Mouse (Mus musculus) hindbrain, embryonic 12.5 days (tissue): ENCODE results near the gene Rccd1. TPM values are rescaled to one million over a fixed set of nuclear protein-coding genes. Genes with fewer than 3 reads are reported as not detected.

ENCODE experiments used
- ATAC-seq: fragments of 200-750 bp; cut with Nextera tagmentation; 2 replicates; pipeline ENCODE4 v1.8.0; 2017; ENCODE audit warnings: moderate TSS enrichment; ENCODE audit not compliant: low FRiP score
- H3K27ac ChIP-seq: fragments of 300-500 bp; sonication (generic); 2 replicates; pipeline ENCODE4 v1.5.1; 2016; ENCODE audit warnings: mild to moderate bottlenecking
- H3K27me3 ChIP-seq: fragments of 300-500 bp; sonication (generic); 2 replicates; pipeline ENCODE4 v1.6.1; 2016; ENCODE audit warnings: mild to moderate bottlenecking
- H3K36me3 ChIP-seq: fragments of 300-500 bp; sonication (generic); 2 replicates; pipeline ENCODE4 v1.6.1; 2016; ENCODE audit warnings: mild to moderate bottlenecking
- H3K4me1 ChIP-seq: fragments of 300-500 bp; sonication (generic); 2 replicates; pipeline ENCODE4 v1.6.1; 2016
- H3K4me2 ChIP-seq: fragments of 300-500 bp; sonication (generic); replicated peaks from 2 replicates; pipeline ENCODE4 v1.6.1; 2016; ENCODE audit warnings: mild to moderate bottlenecking
- H3K4me3 ChIP-seq: fragments of 300-500 bp; sonication (generic); 2 replicates; pipeline ENCODE4 v1.5.1; 2016; ENCODE audit warnings: mild to moderate bottlenecking
- H3K9ac ChIP-seq: fragments of 300-500 bp; sonication (generic); 2 replicates; pipeline ENCODE4 v1.6.1; 2016; ENCODE audit warnings: mild to moderate bottlenecking, moderate library complexity
- H3K9me3 ChIP-seq: fragments of 300-500 bp; sonication (generic); replicated peaks from 2 replicates; pipeline ENCODE4 v1.6.1; 2016; ENCODE audit warnings: mild to moderate bottlenecking
- WGBS: fragments of 180-500 bp; shearing (Covaris S2); methylation state at CpG from one replicate; pipeline ENCODE4 v1.1.7; 2016; 5-methylcytosine and 5-hydroxymethylcytosine counted together
- polyA plus RNA-seq: library from polyadenylated mRNA; unstranded; fragments of >200 nt; fragmentation: Nextera tagmentation; extraction: Ambion mirVana; gene quantifications from 2 replicates; pipeline ENCODE4 v1.2.1, GENCODE M21; 2016

Rccd1 gene
- polyA plus RNA-seq, 1 experiment from 2014 or later = 14.1 TPM

DNA sequence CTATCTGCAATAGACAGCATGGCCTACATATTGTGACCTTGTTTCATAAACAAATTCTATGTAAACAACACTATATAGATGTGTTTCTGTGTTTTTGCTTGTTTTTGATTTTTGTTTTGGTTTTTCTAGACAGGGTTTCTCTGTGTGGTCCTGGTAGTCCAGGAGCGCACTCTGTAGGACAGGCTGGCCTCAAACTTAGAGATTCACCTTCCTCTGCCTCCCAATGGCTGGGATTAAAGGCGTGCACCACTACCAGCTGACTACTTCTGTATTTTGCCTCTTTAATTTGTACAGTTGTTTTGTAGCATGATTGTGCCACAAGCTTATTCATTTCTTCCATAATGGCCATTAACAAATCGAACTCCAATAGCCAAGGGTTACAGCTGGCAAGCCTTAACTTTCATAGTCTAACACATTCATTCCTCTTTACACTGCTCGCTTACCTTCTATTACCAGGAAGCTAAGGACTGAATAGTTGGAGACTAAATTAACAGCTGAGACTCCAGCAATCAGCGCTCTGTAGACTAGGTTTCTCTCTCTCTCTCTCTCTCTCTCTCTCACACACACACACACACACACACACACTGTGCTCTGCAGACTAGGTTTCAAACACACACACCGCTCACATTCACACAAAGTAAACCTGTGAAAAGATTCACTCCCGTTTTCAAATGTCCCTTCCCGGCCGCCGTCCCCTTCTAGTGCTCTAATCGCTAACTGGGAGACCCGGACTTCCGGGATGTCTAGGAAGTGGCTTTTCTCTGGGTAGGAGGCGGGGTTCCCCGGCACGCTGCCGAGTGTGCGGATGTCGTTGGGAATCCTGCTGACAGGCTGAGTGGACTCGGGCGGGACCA lies 55.1 kb downstream of the Rccd1 start, which contains the start of gene Vps33b:
Gene Vps33b (plus strand): TSS at position 753 of the 854 bp plus-strand sequence.
- H3K27ac ChIP-seq = peak within 1 kb of the TSS; percentile 75
- peaks cover 7% of the 10 kb centered on the region; the same call in 1 of the 2 replicates for H3K9me3 ChIP-seq
- H3K4me2 ChIP-seq = peak within 1 kb of the TSS; percentile 96
- peak; percentile 89 for ATAC-seq
- H3K4me1 ChIP-seq = peaks cover 21% of the 10 kb centered on the region
- WGBS = 4% methylated on average over 21 of the region's 21 CpGs
- H3K9ac ChIP-seq = peak within 1 kb of the TSS; percentile 84
- H3K4me3 ChIP-seq = peak within 1 kb of the TSS; percentile 86
- peaks cover 52% of the 10 kb centered on the region for H3K36me3 ChIP-seq
- no peaks in the 10 kb centered on the region for H3K27me3 ChIP-seq

DNA sequence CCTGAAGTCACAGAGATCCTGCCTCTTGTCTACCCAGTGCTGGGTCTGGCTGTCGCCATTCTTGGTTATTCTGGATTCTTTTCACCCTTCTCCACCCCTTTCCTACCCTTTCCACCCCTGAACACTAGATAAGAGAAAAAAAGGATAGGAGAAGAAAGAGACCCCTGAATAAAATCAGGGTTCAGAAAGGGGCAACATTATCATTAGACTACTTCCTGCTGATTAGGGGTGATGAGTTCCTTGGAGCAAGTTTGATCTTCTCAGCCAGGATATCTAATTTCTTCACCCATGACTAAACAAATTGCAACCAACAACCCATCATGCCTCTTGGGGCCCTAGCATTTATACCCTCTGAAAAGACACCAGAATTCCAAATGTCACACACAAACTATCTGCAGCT lies 56.5 kb downstream of the Rccd1 start:
- Histone ChIP-seq H3K4me1 (peaks cover 21% of the 10 kb centered on the region), H3K27me3 (no peaks in the 10 kb centered on the region), H3K9me3 (no peaks in the 10 kb centered on the region), H3K4me3 (no peak overlapping the region), H3K36me3 (peaks cover 42% of the 10 kb centered on the region), H3K27ac (no peak overlapping the region), H3K9ac (no peak overlapping the region), H3K4me2 (no peak overlapping the region)
- no peak for ATAC-seq
- WGBS = 75% methylated on average over 1 of the region's 1 CpGs

DNA sequence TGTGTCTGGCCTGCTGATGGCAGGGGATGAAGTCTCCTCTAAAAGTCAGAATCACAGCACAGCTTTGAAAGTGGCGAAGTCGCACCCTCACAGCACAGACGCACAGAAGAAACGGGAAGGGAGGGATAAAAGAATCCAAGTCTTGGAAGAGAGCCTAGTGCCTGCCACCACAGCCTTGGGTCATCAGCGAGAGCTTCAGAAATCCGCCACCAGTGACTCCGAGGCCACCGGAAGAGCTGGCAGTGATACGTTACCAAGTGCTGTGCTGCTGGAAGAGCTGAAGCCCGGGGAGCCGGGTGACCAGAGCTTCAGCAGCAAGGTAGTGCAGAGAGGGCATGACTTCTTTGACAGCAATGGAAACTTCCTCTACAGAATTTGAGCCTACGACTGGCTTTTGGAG lies 59.6 kb downstream of the Rccd1 start:
- WGBS = 96% methylated on average over 12 of the region's 12 CpGs
- no peak overlapping the region for H3K9ac ChIP-seq
- H3K4me3 ChIP-seq = no peak overlapping the region
- ATAC-seq = no peak
- H3K27me3 ChIP-seq = peaks cover 3% of the 10 kb centered on the region; the same call in 1 of the 2 replicates
- no peaks in the 10 kb centered on the region for H3K9me3 ChIP-seq
- no peak overlapping the region for H3K4me2 ChIP-seq
- H3K4me1 ChIP-seq = peaks cover 22% of the 10 kb centered on the region
- peaks cover 33% of the 10 kb centered on the region for H3K36me3 ChIP-seq
- no peak overlapping the region for H3K27ac ChIP-seq

DNA sequence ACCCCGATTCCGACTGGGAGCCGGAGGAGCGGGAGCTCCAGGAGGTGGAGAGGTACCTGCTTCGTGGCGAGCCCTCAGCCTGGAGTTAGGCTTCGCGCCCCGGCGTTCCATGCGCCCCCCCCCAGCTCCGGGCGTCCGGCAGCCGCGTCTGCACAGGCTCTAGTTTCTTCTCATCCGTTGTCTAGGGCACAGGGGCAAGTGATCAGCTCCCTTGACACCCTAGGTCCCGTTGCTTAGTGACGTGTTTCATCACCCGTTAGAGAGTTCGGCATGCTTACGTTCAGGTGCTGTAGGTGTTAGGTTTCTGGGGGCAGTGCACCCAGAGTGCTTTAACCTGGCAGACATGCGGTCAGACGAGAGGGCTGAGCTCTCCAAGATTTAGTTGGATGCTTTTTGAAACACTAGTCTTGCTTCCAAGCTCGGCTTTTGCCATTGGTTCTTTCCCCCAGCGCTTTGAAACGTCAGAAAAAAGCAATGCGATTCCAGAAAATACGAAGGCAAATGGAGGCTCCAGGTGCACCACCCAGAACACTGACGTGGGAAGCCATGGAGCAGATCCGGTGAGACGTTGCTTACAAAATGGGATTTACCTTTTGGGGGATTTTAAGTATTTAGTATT lies 62.8 kb downstream of the Rccd1 start:
- ATAC-seq = peak; percentile 33
- H3K4me3 ChIP-seq = peak overlapping the region; percentile 89
- 2% methylated on average over 32 of the region's 32 CpGs for WGBS

DNA sequence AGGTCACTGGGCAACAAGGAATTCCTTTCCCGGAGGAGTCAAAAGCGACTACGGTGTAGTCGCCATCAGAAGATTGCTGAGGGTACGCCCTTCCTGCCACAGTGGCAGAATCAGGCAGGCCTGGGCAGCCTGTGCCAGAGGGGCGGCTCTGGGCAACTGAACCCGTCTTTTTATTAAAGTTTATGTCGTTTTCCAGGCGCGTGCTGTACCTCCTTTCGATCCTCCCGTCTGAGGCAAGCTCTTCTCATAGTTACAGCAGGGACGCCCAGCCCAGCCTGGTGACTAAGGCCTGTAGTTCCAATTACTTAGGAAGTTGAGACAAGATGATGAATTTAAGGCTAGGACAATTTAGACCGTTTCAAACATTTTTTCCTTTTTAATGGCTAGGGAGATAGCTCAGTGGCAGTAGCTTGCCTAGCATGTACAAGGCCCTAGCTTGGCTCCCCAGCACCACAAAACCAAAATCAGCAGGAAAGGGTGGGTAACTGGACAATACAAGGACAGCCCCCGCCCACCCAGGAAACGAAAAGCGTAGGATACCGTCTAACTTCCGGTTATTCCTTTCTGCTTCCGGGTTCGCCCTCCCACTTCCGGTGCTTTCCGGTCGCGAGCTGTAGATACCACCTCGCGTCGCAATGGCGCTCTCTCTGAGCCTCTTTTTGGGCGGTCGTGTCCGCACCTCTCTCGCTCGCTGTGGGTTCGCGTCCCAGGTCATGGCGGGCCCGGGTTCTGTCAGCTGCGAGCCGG lies 63.5 kb downstream of the Rccd1 start, which contains the start of gene Ngrn:
Gene Ngrn (plus strand): TSS at position 591 of the 747 bp plus-strand sequence.
- H3K4me3 ChIP-seq = peak within 1 kb of the TSS; percentile 89
- peak within 1 kb of the TSS; percentile 78 for H3K9ac ChIP-seq
- peak within 1 kb of the TSS; percentile 87 for H3K4me2 ChIP-seq
- peaks cover 33% of the 10 kb centered on the region for H3K27me3 ChIP-seq
- H3K9me3 ChIP-seq = no peaks in the 10 kb centered on the region
- peak within 1 kb of the TSS; percentile 78 for H3K27ac ChIP-seq
- ATAC-seq = peak; percentile 88
- H3K36me3 ChIP-seq = peaks cover 20% of the 10 kb centered on the region
- peaks cover 13% of the 10 kb centered on the region for H3K4me1 ChIP-seq
- WGBS = 24% methylated on average over 40 of the region's 40 CpGs

More for the DNA sequence above, 62.8 kb downstream of the Rccd1 start:
- Histone ChIP-seq H3K4me2 (peak overlapping the region; percentile 87), H3K4me1 (peaks cover 13% of the 10 kb centered on the region), H3K9ac (peak overlapping the region; percentile 78), H3K36me3 (peaks cover 26% of the 10 kb centered on the region), H3K27me3 (peaks cover 33% of the 10 kb centered on the region), H3K27ac (peak overlapping the region; percentile 78), H3K9me3 (no peaks in the 10 kb centered on the region)

DNA sequence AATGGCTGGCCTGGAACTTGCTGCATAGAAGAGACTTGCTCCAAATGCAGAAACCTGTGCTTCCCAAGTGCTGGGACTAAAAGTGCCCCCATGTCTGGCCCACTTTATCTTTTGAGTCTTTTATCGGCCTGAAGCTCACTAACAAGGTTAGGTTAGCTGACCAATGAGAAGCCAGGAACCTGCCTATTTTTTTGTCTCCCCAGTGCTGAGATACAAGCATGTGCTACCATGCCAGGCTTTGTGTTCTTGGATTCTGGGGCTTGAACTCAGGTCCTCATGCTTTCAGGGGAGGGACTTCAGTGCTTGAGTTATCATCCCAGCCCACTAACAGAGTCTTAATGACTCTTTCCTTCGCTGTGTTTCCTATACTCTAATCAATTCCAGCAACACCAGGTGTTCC lies 66.5 kb downstream of the Rccd1 start:
- H3K4me1 ChIP-seq = peaks cover 13% of the 10 kb centered on the region
- ATAC-seq = no peak
- no peak overlapping the region for H3K4me3 ChIP-seq
- H3K9me3 ChIP-seq = no peaks in the 10 kb centered on the region
- 67% methylated on average over 2 of the region's 2 CpGs for WGBS
- H3K36me3 ChIP-seq = no peaks in the 10 kb centered on the region
- peaks cover 44% of the 10 kb centered on the region for H3K27me3 ChIP-seq
- no peak overlapping the region for H3K4me2 ChIP-seq
- H3K27ac ChIP-seq = no peak overlapping the region
- H3K9ac ChIP-seq = no peak overlapping the region

DNA sequence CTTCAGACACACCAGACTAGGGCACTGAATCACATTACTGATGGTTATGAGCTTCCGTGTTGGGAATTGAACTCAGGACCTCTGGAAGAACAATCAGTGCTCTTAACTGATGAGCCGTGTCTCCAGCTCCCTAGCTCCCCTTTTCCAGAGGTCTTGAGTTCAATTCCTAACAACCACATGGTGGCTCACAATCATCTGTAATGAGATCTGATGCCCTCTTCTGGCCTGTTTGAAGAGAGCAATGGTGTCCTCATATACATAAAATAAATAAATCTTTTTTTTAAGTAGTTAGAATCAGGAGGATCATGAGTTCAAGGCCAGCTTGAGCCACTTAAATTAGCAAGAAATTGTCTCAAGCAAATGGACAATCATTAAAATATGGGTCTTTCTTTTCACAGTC lies 68.3 kb downstream of the Rccd1 start:
- H3K27ac ChIP-seq = no peak overlapping the region
- no peaks in the 10 kb centered on the region for H3K9me3 ChIP-seq
- no peak overlapping the region for H3K4me3 ChIP-seq
- peaks cover 4% of the 10 kb centered on the region; the same call in 1 of the 2 replicates for H3K4me1 ChIP-seq
- no peak for ATAC-seq
- no peak overlapping the region for H3K4me2 ChIP-seq
- peaks cover 50% of the 10 kb centered on the region for H3K27me3 ChIP-seq
- no peak overlapping the region for H3K9ac ChIP-seq
- WGBS = 71% methylated on average over 2 of the region's 2 CpGs
- no peaks in the 10 kb centered on the region for H3K36me3 ChIP-seq

DNA sequence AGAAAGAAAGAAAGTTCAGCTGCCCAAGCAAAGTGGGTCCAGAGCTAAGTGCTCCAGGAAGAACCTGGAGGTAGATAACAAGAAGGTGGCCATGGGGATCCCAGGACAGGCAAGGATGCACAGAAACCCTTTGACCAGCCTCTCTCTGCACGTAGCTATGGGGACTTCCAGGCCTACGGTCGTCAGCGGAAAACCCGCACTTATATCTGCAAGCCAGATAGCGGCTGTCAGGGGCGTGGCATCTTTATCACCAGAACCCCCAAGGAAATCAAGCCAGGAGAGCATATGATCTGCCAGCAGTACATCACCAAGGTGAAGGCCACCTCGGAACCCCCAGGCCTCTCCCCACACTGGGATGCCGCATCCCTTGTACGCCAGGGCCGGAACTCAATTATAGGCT lies 71.4 kb downstream of the Rccd1 start:
- no peak overlapping the region for H3K9ac ChIP-seq
- no peak overlapping the region for H3K27ac ChIP-seq
- ATAC-seq = no peak
- WGBS = 87% methylated on average over 11 of the region's 11 CpGs
- no peaks in the 10 kb centered on the region for H3K4me1 ChIP-seq
- H3K4me2 ChIP-seq = no peak overlapping the region
- H3K36me3 ChIP-seq = no peaks in the 10 kb centered on the region
- H3K9me3 ChIP-seq = no peaks in the 10 kb centered on the region
- H3K27me3 ChIP-seq = peaks cover 30% of the 10 kb centered on the region
- H3K4me3 ChIP-seq = no peak overlapping the region

DNA sequence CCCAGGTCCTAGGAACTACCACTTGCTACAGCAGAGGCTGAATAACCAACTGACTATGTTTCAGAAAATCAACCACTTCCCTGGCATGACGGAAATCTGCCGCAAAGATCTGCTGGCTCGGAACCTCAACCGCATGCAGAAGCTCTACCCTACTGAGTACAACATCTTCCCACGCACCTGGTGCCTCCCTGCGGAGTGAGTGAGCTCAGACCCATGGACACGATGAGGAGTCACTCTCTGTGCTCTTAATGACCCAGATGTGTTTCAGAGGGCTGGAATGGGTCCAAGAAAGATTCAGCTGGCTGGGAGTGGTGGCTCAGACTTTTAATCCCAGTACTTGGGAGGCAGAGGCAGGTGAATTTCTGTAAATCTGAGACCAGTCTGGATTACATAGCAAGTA lies 71.8 kb downstream of the Rccd1 start:
- no peak for ATAC-seq
- 78% methylated on average over 7 of the region's 7 CpGs for WGBS

DNA sequence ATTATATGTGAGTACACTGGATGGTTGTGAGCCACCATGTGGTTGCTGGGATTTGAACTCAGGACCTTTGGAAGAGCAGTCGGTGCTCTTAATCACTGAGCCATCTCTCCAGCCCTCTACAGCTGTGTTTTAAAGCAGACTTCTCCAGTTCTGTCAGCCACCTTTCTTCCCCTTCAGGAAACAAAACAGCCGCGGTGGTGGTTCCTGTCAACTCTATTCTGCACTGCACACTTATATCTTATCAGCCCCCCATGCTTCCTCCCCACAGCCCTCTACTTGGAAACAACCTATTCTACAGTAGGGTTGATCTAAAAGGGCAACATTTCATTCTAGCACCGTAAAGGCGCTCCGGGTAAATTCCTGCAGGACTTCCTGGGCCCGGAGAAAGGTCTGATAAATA lies 77.4 kb downstream of the Rccd1 start:
- peaks cover 6% of the 10 kb centered on the region for H3K27me3 ChIP-seq
- peak overlapping the region; percentile 45 for H3K4me3 ChIP-seq
- 69% methylated on average over 7 of the region's 7 CpGs for WGBS
- no peaks in the 10 kb centered on the region for H3K9me3 ChIP-seq
- H3K4me2 ChIP-seq = peak overlapping the region; percentile 55
- no peaks in the 10 kb centered on the region for H3K4me1 ChIP-seq
- no peaks in the 10 kb centered on the region for H3K36me3 ChIP-seq
- H3K27ac ChIP-seq = peak overlapping the region; percentile 84; the same call in 1 of the 2 replicates
- no peak overlapping the region for H3K9ac ChIP-seq
- no peak for ATAC-seq

More for the DNA sequence above, 71.8 kb downstream of the Rccd1 start:
- H3K9me3 ChIP-seq = no peaks in the 10 kb centered on the region
- no peaks in the 10 kb centered on the region for H3K4me1 ChIP-seq
- no peaks in the 10 kb centered on the region for H3K36me3 ChIP-seq
- H3K9ac ChIP-seq = no peak overlapping the region
- peaks cover 26% of the 10 kb centered on the region for H3K27me3 ChIP-seq
- H3K4me3 ChIP-seq = no peak overlapping the region
- no peak overlapping the region for H3K4me2 ChIP-seq
- H3K27ac ChIP-seq = no peak overlapping the region

DNA sequence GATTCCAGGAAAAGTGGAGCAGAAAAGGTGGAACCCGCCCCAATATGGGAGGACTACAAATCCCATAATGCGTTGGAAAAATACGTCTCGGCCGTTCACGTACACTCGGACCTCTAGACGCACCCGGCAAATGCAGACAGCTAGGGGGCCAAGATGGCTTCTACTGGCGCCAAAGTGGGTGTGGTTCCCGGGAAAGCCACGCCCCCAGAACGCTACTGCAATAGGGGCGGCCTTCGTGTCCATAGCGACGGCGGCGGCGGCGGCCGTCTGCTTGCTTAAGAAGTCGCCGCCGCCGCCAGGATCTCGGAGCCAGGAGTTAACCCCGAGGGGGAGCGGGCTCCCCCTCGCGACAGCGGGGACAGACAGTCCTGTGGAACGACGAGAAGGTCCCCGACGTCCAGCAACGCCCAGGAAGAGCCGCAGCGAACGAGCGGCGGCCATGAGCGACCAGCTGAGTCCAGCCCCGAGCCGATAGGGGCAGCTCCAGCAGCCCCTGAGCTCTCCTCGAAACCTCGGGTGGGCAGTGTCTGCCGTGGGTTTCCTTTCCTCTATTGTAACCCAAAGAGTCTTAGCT lies 78.0 kb downstream of the Rccd1 start, which contains the start of gene Ttll13:
Gene Ttll13 (plus strand): TSS at position 229 of the 574 bp plus-strand sequence.
- Histone ChIP-seq H3K36me3 (0 out of 2 replicates have a peak, but pooled peaks cover 2% of the 10 kb centered on the region), H3K27ac (peak within 1 kb of the TSS; percentile 84), H3K27me3 (peaks cover 2% of the 10 kb centered on the region), H3K4me1 (no peaks in the 10 kb centered on the region), H3K9me3 (no peaks in the 10 kb centered on the region), H3K4me3 (peak within 1 kb of the TSS; percentile 45), H3K4me2 (peak within 1 kb of the TSS; percentile 55), H3K9ac (peak within 1 kb of the TSS; percentile 59)
- ATAC-seq = peak; percentile 98
- under 1% methylated on average over 48 of the region's 48 CpGs for WGBS
